Mouse (Mus musculus) T-cell, adult 2 months (primary cell): ENCODE measurements around the gene Sgsm1.

Experiments used
- DNase-seq: peaks from one replicate; pipeline ENCODE4 v3.0.0; 2022; ENCODE audit warnings: low spot score

Sgsm1 gene

DNA sequence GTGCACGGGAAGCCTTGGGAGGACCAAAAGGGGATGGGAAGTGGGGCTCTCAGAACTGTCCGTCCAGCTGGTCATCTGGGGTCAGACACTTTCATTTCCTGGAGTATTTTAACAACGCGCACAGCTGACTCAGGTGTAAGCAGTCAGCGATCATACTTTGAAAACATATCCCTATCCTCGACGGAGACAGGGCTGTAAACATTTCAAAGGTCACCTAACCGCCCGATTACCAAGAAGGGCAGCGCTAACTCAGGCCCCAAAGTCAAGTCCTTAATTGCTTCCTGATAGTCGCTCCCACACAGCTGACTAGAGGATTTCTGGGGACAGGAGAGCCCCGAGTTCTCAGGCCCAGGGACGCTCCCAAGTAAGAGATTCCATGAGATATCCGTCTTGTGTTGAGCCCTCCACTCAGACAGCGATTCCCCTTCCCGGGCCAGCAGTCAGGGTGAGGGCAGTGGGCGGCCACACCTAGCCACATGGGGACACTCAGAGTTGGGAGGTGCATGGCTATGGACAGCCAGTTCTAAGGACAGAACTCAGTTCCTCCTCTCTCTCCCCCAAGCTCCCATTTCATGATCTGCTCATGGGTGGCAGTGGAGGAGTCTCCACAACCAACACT lies 91.9 kb downstream of the Sgsm1 start:
- DNase-seq = no peak

DNA sequence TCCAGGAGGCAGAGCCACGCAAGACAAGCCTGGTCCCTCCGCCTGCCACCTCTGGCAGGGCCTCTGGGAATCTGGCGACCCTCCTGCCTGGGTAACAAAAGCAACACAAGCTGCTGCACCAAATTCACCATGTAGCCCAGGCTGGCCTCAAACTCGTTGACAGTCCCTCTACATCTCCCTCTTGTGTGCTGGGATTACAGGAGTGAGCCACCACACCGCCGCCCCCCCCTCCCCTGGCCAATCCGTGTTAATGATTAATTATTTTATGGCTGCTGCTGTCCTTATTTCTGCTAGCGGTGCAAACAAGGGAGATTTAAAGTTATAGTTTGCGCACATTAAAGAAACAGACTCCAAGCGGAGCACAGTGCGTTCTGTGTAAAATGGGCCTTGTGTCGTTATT lies 93.5 kb downstream of the Sgsm1 start:
- DNase-seq = no peak

DNA sequence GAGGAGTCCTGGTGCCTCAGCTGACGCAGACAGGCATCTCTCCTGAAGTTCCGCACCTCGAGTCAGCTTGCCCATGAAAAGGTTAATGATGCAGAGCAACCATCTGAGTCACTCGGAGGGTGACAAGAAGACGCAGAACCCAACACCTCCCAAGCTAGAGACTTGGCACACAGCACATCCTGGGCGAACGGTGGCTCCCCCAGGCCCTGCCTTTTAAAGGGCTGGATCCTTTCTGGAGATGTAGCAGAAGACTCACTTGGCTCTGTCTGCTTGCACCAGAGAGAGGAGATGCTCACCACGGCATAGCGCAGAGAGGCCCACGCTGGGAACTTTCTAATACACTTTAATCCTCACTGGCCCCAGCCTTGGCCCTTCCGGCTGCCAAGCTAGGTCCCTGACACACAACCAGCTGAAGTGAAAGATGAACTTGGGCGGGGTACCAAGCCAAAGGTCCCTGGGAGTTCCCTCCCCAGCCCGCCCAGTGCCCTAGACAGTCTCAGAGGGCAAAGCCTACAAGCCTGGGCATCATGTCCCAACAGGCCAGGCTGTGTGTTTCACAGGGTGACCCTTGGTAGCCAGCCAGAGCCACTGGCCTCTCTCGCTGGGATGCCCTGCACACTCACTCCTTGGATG lies 94.1 kb downstream of the Sgsm1 start:
- no peak for DNase-seq

DNA sequence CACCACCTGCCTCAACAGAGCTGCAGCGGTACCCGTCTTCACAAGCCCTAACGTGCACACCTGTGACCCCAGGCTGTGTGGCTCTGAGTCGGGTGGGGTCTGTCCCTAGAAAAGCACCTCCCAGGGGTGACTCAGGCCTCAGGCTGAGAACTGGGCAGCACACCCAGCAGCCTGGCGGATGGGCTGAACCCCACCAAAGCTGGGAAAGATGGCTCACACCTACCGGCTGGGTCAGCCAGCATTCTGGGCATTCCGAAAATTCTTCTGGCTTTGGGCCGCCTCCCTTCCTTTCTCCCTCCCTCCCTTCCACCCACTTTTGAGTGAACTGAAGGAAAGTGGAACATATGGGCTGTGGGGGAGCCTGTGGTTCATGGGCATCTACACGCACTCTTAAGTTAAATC lies 95.0 kb downstream of the Sgsm1 start:
- no peak for DNase-seq

DNA sequence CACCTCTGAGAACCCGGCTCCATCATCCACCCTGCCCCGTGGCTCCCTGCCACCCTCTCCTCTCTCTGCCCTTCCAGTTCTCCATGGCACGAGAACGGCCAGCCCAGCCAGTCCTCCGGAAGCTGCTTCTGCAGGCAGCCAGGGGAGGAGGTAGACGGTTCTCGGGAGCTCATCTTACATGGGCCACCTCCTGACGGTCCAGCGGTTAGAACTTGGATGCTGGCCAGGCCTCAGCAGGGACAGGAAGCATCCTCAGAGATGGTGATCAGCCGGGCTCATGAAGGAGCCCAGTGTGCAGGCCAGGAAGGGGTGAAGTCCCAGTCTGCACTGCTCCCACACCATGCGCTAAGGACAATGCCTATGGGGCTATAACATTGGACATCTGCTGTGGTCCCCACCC lies 96.1 kb downstream of the Sgsm1 start:
- no peak for DNase-seq

DNA sequence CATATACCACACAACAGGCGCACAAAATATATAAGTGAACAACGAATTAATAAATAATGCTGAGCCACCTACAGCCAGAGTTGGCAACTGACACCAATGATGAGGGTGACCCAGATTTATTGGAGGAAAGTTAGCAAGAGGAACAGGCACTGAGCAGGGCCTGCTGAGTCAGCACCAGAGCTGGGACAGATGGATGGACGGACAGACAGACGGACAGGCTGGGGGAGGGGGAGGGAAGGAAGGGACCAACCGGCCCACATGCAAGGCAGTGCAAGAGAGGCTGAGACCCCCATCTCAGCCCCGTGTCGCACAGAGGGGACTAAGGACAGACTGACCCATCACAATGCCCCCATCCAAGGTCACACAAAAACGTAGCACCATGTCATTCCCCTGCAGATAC lies 96.5 kb downstream of the Sgsm1 start:
- no peak for DNase-seq

DNA sequence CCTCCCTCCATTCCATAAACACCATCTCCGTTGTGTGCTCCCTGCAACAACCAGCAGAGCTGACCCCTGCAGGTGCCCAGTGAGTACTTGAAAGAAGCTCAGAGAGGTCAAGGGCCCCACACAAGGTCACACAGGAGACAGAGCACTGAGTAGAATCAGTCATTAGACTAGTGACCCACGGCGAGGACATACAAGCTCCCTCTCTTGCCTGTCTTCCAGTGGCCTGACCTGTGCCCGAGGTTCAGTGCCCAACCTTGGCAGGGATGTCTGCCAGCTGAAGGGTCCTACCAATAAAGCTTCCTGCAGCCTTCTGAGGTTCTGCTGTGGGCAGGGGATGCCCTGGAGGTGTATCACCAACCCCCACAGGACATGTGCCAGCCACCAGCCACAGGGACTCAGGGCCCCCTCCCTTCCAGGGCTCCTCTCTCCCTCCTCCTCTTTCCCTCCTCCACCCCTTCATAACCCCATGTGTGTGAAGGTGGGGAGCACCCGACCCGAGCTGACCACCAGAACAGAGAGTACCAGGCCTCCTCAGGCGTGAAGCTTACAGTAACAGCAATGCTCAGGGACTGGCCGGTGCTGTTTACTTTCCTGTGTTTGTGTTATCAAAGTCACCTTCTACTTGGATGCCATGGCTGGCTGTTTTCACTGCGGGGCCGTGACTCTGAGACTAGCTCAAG lies 98.3 kb downstream of the Sgsm1 start:
- no peak for DNase-seq

DNA sequence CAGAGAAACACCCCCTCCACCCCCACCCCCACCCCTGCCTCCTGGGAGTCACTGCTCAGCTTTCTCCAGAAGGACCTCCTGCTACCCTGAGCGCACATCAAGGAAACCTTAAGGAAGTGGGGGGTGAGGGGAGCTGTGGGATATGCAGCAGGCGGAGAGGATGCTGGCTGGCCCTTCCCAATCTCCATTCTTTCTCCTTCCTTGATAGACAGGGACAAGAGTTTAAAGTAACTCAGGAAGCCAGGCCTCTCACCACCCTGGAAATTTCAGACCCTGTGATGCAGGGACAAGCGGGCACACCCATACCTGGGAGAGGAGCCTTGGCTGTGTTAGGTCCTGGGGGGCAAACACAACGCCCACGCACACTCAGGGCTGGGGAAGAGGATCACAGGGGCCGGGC lies 100.3 kb downstream of the Sgsm1 start:
- no peak for DNase-seq

DNA sequence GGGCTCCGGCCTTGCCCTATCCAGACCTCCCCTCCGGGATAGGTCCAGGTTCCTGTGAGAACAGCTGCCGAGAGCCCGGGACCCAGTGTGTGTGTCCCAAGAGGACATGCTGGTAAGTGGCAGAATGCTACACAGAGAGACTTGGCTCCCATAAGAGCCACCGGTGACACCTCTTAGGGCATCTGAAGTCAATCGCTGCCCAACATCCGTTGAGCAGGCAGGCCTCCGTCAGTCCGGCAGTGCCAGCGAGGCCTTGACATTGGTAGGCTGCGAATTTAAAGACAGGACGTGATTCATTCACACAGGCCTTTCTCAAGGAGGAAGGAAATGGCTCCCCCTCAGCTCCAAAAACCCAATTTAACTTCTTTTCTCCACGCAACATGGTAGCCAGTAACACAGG lies 100.7 kb downstream of the Sgsm1 start:
- DNase-seq = no peak

DNA sequence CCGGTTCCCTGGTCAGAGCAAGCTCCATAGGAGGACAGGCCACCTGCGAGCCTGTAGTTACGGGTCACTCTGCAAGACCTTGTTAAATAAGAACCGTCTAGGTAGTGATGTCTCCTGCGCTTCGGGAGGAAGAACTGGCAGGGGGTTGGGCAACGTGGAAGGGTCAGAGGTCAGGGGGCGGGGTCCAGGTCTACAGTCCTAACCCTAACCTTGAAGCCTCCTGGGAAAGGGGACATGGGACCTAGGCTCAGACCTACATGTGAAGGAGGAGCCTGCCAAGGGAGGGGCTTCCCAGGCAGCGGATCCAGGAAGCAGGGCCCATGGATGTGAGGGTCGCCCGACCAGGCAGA lies 101.2 kb downstream of the Sgsm1 start:
- no peak for DNase-seq

DNA sequence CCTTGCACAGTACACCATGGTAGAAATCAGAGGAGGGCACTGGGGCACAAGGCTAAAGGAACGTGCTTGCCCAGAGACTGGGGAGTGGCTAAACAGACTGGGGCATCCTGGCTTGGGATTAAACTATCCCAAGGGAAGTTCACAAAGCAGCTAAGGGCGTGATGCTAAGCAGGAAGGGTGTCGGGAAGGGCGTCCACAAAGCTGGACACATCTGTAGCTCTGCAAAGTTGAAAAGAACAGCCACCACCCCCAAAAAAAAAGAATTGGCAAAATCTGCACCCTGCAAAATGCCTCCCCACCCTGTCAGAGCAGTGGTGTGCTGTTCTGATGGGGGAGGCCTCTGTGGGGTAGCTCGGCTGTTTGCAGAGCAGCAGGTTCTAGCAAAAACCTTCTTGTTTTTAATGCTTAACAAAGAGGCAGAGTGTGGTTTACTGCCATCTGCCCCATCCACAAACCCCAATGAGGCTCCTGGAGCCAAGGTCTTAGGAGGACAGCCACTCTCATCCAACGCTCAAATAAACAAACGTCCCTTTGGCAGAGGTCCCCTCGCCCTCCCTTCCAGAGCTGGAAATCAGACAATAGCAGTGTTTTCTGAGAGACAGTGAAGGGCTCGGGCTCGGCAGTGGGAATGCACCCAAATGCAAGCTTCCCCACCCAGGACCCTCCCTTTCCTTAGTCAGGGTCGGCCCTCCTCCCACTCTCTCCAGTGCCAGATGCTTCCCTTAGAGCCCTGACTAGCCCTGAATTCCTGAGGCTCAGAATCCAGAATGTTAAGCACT lies 101.8 kb downstream of the Sgsm1 start:
- no peak for DNase-seq

DNA sequence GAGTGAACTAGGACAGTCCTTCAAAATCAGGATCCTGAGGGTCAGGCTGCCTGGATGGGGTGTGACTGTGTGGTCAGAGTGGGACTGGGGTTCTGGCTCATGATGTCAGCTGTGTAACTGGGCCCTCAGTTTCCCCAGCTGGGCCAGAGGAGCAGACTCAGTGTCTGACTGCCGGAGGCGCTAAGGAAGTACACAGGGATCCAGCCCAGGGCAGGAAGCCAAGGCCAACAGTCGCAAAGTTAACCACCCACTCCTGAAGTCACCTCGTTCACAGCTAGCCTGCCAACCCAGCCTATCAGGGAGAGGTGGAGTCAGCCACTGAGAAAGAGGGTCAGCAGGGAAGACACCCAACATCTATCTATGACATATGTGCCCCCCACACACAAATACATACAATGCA lies 102.5 kb downstream of the Sgsm1 start:
- DNase-seq = no peak

DNA sequence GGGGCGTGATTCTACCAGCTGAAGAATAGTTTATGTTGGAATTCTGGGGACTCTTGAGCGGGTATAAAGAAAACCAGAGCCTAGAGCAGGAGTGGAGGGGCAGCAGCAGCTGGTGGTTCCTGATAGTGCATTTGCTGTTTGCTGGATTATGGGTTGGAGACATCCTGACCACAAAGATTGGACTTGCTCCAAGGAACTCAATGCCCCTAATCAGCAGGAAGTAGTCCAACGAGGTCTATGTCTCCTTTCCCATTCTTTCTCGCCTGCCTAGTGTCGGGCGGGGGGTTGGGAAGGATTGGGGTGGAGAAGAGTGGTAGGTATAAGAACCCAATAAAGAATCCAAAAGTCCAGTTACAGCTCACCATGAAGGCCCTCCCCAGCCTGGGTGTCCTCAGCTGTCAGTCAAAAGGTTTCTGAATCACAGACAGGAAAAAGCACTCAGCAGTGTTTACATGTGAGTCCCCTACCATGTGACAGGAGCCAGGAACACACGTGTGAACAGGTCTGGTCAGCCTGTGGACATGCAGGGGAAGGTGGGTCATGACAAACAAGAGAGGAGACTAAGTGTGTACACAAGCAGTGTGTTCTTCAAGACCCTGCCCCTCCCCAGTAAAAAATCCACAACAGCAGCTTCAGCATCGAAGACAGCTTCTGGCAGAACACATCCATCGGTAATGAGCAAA lies 103.8 kb downstream of the Sgsm1 start:
- DNase-seq = no peak

DNA sequence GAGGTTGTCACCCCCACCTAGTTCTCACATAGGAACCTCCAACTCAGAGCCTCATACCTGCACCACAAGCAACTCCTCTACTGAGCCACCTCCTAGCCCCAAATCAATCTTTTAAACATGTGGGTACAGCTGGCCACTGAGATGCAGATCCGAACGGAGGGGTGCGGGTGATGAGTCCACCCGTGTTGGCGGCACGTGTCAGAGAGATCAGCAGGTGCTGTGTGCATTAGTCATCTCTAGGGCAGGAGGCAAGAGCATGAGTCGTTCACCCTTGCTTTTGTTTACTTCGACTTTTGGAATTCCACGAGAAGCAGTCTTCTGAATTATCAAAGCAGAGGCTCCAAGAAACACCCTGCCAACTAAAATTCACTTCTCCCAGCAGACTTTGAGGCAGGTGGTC lies 106.4 kb downstream of the Sgsm1 start:
- DNase-seq = no peak

DNA sequence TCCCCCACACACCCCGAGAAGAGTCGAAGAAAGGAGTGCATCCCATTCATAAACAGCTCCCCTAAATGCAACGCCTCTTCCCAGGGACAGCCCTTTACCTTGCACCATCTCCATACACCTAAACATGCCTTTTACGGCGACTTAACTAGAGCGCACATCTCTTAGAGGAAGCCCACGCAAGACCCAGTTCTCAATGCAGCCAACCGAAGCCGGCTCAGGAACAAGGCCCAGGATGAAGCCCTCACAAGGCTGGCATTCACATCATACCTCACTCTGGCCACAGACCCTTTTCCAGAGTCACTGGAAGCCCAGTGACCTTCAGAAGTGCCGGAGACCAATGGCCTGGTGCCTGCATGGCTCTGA lies 110.8 kb downstream of the Sgsm1 start:
- DNase-seq = no peak

DNA sequence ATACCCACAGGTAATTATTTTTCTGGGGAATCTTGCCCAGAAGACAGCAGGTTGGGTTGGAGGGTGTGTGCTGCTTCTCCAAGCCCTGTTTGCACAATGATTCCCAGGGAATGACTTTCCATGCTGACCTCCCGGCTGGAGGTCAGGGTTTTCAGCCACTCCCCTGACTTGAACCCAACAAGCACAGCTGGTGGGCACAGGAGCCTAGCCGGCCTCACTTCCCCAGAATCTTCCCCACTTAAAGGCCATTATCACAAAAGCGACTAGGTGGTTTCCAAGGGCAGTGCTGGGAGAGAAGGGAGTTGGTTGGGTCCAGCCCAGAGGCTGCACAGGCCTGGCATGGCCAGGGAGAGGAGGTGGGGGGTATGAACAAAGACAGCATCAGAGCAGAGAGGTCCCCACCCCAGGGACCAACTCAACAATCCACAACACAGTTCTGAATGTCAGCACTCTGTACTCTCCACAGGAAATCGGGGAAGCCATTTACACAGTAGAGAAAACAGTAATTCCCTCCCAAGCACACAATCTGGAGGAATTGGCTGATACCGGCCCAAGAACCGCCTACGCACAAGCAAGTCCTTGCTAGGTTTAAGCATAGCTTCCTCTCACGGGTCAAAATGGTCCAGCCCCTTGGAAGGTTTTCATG lies 111.3 kb downstream of the Sgsm1 start:
- DNase-seq = no peak

DNA sequence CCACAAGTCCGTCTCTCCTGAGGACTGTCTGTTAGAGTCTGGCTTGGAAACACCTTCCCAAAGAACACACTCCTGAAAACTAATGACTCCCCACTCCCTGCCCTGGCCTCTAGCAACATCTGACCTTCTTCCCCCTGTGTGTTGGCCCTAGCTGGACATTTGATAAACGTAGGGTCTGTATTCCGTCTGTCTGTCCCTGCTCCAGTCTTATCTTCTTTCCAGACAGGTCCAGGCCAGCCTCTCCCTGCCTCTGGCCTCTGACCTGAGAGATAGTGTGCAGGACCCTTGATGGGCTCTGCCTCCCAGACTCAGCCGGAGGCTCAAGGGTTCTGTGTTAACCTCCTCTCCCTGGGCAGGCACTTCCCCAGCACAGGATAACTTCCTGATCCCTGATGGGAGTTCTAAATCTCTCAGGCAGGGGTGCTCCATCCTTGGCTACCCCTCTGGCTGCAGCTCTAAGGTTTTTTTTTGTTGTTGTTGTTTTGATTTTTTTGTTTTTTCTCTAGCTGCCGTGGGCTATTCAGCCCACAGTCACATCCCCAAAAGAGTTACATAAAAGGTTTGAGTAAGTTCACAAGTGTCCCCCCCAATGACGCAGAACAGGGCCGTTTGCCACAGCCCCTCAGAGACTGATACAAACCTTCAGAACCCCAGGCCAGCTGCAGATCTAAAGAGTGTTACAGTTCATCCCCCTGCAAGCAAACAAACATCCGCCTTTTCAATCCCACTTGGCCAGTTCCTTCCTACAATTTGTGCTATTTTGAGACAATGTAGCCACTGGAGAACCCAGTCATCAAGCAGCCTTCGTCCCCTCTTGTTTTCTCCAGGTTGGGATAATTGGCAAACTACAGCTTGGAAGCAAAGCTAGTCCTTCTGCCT lies 113.4 kb downstream of the Sgsm1 start:
- DNase-seq = no peak

DNA sequence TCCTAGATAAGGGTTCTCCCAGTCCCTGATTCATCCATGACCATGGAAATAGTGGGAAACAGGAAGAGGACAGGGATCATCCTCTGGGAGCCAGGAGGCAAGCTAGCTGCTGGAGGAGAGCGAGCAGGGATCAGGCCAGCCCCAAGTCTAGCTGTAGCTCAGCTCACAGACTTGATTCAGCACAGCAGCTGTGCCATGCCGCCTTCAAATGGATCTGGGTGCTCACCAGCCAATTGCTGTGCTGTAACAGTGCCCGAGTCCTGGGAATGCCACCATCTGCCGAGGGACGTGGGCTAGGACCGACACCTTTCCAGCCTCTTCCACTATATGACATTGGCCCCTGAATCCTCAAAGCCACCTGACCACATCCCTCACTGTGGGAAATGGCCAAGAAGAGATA lies 114.7 kb downstream of the Sgsm1 start:
- no peak for DNase-seq

DNA sequence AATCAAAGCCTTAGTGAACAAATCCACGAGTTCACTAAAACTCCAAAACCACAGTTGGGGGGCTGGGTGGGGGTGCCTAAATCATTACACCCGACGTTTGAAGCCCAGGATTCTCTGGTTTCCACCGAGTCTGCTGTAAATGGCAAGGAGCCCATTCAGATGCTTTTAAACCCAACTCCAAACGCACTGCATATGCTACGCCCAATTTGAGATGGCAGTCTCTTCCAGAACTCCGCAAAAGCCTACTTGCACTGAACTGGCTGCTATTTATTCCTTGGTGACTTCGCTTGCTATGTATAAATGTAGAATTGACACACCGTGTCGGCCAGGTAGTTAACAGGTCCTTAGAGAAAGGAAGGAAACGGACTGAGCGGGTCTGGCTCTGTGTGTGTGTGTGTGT lies 115.1 kb downstream of the Sgsm1 start:
- DNase-seq = no peak

DNA sequence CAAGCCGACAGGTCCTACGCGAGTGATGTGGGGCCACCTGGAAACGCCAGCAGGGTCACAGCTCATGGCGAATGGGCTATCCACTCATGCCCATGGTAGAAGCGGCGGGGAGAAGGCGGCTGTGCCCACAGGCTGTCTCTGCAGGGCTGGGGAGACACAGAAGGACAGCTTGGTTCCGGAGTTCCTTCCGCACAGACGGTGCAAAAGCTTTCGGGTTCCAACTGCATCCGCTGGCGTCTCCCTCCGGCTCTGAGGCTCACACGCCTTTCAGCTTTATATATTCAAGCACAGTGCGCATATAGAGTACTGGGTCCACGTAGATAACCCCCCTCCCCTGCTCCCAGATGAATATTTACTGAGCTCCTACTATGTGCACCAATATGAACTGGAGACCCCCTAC lies 116.8 kb downstream of the Sgsm1 start:
- no peak for DNase-seq
